Mouse (Mus musculus): ENCODE results near the gene Esp31. TPM values are rescaled to one million over a fixed set of nuclear protein-coding genes. Genes with fewer than 3 reads are reported as not detected.

Esp31 gene
- not detected for polyA plus RNA-seq (2014; fragmentation: Illumina TruSeq; extraction: RNeasy Lipid Tissue Mini Kit (QIAGEN cat#74804))

GRCm38 (mm10) chr17:38639147-38639546 lies at the start of gene Esp31:
TSS of gene Esp31 (plus strand) at chr17:38639447.

Other genes starting within 250 kb of the Esp31 start
- not detected for gene Esp36, start 219.3 kb upstream of the Esp31 start, polyA plus RNA-seq (2014; fragmentation: Illumina TruSeq; extraction: RNeasy Lipid Tissue Mini Kit (QIAGEN cat#74804))
- not detected for gene Esp34, start 85.3 kb upstream of the Esp31 start, polyA plus RNA-seq (2014; fragmentation: Illumina TruSeq; extraction: RNeasy Lipid Tissue Mini Kit (QIAGEN cat#74804))

All from ovary, adult 10 weeks (tissue).